Mouse (Mus musculus) hematopoietic stem cell, adult 5-6 weeks (primary cell): ENCODE results near the gene Ifnz. TPM values are rescaled to one million over a fixed set of nuclear protein-coding genes. Genes with fewer than 3 reads are reported as not detected.
"Not testable (repeated sequence)": the region's sequence is repeated elsewhere in the genome, so short reads cannot be mapped to it uniquely, and the experiment has no call there.

ENCODE experiments used
- ATAC-seq, 2 experiments: fragments of 125-278 bp in 1 of 2; replicated peaks in 1 of 2; 2 replicates each; pipeline ENCODE4 v1.8.0; 2016 to 2017; ENCODE audit warnings: inconsistent platforms in 2 of 2, mild to moderate bottlenecking in 2 of 2, moderate number of reproducible peaks in 2 of 2, low read depth in 1 of 2, moderate TSS enrichment in 1 of 2; ENCODE audit not compliant: low FRiP score in 2 of 2, poor library complexity in 2 of 2, severe bottlenecking in 2 of 2, insufficient read depth in 1 of 2, low TSS enrichment in 1 of 2
- total RNA-seq: library from RNA; stranded (forward); fragments of 172-1452, 232-1000 nt; gene quantifications from 2 replicates; pipeline ENCODE4 v1.2.3, GENCODE M21; 2017

The Ifnz gene
- total RNA-seq, 1 experiment from 2014 or later: 0.55 TPM

DNA sequence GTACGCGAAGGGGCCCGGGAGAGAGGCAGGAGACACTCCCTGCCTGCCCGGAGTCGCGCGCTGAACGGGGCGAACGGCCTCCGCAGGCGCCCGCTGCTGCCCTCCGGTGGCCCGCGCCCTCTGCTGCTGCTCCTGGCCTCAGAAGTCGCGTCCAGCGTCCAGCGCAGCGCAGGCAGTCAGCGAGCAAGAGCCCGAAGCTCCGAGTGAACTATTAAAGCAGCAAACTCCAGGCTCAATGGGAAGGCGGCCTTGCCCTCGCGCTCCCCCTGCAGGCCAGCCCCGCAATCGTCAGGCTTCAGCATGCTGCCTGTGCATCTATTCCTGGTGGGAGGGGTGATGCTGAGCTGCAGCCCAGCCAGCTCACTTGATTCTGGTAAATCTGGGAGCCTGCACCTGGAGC, 5.3 kb upstream of the Ifnz start, which contains the start of gene Gm13289:
Gm13289 (plus strand) TSS at position 301 of the 400 bp plus-strand sequence.
- ATAC-seq: not testable (repeated sequence)

DNA sequence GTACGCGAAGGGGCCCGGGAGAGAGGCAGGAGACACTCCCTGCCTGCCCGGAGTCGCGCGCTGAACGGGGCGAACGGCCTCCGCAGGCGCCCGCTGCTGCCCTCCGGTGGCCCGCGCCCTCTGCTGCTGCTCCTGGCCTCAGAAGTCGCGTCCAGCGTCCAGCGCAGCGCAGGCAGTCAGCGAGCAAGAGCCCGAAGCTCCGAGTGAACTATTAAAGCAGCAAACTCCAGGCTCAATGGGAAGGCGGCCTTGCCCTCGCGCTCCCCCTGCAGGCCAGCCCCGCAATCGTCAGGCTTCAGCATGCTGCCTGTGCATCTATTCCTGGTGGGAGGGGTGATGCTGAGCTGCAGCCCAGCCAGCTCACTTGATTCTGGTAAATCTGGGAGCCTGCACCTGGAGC, 2.4 kb upstream of the Ifnz start, which contains the start of gene Gm13272:
Gm13272 (plus strand) TSS at position 301 of the 400 bp plus-strand sequence.
- ATAC-seq: not testable (repeated sequence)

DNA sequence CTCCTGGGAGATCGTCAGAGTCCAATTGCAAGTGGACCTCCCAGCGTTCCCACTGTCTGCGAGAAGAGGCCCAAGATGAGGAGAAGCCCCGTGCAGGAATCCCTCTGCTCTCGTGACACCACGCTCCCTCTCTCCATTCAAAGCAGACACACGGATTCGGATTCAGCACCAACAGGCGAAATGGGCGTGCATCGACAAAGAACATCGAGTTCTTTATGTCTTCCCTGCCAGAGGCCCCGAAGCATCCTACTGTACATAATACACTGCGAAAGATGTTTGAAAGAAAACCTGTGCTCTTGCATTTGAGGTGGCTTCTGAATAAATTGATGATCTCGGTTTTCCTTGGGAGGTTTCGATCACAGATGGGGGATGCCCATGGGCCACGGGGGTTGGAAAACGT, 1.6 kb upstream of the Ifnz start:
- not testable (repeated sequence) for ATAC-seq

DNA sequence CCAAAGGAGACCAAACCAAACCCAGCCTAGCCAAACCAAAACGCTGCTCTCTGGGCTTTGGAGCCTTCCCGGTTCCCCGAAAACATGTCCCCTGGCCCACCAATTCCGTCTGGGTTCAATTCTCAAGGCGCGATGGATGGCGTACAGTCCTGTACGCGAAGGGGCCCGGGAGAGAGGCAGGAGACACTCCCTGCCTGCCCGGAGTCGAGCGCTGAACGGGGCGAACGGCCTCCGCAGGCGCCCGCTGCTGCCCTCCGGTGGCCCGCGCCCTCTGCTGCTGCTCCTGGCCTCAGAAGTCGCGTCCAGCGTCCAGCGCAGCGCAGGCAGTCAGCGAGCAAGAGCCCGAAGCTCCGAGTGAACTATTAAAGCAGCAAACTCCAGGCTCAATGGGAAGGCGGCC, 404 bp downstream of the Ifnz start:
- ATAC-seq: not testable (repeated sequence)

DNA sequence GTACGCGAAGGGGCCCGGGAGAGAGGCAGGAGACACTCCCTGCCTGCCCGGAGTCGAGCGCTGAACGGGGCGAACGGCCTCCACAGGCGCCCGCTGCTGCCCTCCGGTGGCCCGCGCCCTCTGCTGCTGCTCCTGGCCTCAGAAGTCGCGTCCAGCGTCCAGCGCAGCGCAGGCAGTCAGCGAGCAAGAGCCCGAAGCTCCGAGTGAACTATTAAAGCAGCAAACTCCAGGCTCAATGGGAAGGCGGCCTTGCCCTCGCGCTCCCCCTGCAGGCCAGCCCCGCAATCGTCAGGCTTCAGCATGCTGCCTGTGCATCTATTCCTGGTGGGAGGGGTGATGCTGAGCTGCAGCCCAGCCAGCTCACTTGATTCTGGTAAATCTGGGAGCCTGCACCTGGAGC, 3.5 kb downstream of the Ifnz start, which contains the start of gene Gm13276:
Gm13276 (plus strand) TSS at position 301 of the 400 bp plus-strand sequence.
- ATAC-seq: not testable (repeated sequence)

DNA sequence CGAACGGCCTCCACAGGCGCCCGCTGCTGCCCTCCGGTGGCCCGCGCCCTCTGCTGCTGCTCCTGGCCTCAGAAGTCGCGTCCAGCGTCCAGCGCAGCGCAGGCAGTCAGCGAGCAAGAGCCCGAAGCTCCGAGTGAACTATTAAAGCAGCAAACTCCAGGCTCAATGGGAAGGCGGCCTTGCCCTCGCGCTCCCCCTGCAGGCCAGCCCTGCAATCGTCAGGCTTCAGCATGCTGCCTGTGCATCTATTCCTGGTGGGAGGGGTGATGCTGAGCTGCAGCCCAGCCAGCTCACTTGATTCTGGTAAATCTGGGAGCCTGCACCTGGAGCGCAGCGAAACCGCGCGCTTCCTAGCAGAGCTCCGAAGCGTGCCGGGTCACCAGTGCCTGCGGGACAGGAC, 6.5 kb downstream of the Ifnz start, which contains the start of gene Gm13277:
Gm13277 (plus strand) TSS at position 231 of the 400 bp plus-strand sequence.
- not testable (repeated sequence) for ATAC-seq

DNA sequence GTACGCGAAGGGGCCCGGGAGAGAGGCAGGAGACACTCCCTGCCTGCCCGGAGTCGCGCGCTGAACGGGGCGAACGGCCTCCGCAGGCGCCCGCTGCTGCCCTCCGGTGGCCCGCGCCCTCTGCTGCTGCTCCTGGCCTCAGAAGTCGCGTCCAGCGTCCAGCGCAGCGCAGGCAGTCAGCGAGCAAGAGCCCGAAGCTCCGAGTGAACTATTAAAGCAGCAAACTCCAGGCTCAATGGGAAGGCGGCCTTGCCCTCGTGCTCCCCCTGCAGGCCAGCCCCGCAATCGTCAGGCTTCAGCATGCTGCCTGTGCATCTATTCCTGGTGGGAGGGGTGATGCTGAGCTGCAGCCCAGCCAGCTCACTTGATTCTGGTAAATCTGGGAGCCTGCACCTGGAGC, 9.3 kb downstream of the Ifnz start, which contains the start of gene Gm13278:
Gm13278 (plus strand) TSS at position 301 of the 400 bp plus-strand sequence.
- ATAC-seq: not testable (repeated sequence)

DNA sequence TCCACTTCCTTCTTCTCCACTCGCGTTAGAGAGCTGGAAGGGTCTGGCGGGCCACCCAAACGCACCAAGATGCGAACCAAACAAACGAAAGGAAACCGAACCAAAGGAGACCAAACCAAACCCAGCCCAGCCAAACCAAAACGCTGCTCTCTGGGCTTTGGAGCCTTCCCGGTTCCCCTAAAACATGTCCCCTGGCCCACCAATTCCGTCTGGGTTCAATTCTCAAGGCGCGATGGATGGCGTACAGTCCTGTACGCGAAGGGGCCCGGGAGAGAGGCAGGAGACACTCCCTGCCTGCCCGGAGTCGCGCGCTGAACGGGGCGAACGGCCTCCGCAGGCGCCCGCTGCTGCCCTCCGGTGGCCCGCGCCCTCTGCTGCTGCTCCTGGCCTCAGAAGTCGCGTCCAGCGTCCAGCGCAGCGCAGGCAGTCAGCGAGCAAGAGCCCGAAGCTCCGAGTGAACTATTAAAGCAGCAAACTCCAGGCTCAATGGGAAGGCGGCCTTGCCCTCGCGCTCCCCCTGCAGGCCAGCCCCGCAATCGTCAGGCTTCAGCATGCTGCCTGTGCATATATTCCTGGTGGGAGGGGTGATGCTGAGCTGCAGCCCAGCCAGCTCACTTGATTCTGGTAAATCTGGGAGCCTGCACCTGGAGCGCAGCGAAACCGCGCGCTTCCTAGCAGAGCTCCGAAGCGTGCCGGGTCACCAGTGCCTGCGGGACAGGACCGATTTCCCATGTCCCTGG, 12.2 kb downstream of the Ifnz start, which contains the start of gene Gm13275:
Gm13275 (plus strand) TSS at position 552 of the 740 bp plus-strand sequence.
- not testable (repeated sequence) for ATAC-seq

DNA sequence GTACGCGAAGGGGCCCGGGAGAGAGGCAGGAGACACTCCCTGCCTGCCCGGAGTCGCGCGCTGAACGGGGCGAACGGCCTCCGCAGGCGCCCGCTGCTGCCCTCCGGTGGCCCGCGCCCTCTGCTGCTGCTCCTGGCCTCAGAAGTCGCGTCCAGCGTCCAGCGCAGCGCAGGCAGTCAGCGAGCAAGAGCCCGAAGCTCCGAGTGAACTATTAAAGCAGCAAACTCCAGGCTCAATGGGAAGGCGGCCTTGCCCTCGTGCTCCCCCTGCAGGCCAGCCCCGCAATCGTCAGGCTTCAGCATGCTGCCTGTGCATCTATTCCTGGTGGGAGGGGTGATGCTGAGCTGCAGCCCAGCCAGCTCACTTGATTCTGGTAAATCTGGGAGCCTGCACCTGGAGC, 15.2 kb downstream of the Ifnz start, which contains the start of gene Gm13279:
Gm13279 (plus strand) TSS at position 301 of the 400 bp plus-strand sequence.
- ATAC-seq: not testable (repeated sequence)

DNA sequence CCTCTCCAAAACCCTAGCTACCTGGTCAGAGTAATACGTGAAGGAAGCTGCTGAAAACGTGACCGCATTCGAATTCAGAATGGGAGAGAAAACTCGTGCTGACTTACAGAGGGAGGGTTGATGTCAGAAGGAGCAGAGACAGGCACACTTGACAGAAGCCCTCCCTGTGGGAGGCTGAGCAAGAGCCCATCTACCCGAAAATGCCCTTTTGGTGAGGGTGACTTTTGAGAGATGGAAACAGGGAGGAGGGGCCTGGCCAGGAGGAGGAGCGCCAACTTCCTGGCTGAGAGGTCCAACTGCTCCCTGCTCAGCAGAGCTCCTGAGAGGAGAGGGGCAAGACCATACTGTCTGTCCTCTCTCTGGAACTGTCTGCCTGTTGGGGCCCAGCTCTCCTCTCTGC, 17.4 kb downstream of the Ifnz start, which contains the start of gene Gm13285:
Gm13285 (plus strand) TSS at position 301 of the 400 bp plus-strand sequence.
- not testable (repeated sequence) for ATAC-seq

DNA sequence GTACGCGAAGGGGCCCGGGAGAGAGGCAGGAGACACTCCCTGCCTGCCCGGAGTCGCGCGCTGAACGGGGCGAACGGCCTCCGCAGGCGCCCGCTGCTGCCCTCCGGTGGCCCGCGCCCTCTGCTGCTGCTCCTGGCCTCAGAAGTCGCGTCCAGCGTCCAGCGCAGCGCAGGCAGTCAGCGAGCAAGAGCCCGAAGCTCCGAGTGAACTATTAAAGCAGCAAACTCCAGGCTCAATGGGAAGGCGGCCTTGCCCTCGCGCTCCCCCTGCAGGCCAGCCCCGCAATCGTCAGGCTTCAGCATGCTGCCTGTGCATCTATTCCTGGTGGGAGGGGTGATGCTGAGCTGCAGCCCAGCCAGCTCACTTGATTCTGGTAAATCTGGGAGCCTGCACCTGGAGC, 21.0 kb downstream of the Ifnz start, which contains the start of gene Gm13287:
Gm13287 (plus strand) TSS at position 301 of the 400 bp plus-strand sequence.
- ATAC-seq: not testable (repeated sequence)

DNA sequence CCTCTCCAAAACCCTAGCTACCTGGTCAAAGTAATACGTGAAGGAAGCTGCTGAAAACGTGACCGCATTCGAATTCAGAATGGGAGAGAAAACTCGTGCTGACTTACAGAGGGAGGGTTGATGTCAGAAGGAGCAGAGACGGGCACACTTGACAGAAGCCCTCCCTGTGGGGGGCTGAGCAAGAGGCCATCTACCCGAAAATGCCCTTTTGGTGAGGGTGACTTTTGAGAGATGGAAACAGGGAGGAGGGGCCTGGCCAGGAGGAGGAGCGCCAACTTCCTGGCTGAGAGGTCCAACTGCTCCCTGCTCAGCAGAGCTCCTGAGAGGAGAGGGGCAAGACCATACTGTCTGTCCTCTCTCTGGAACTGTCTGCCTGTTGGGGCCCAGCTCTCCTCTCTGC, 23.3 kb downstream of the Ifnz start, which contains the start of gene Gm13288:
Gm13288 (plus strand) TSS at position 301 of the 400 bp plus-strand sequence.
- ATAC-seq: not testable (repeated sequence)

DNA sequence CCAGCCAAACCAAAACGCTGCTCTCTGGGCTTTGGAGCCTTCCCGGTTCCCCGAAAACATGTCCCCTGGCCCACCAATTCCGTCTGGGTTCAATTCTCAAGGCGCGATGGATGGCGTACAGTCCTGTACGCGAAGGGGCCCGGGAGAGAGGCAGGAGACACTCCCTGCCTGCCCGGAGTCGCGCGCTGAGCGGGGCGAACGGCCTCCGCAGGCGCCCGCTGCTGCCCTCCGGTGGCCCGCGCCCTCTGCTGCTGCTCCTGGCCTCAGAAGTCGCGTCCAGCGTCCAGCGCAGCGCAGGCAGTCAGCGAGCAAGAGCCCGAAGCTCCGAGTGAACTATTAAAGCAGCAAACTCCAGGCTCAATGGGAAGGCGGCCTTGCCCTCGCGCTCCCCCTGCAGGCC, 23.8 kb downstream of the Ifnz start:
- not testable (repeated sequence) for ATAC-seq

DNA sequence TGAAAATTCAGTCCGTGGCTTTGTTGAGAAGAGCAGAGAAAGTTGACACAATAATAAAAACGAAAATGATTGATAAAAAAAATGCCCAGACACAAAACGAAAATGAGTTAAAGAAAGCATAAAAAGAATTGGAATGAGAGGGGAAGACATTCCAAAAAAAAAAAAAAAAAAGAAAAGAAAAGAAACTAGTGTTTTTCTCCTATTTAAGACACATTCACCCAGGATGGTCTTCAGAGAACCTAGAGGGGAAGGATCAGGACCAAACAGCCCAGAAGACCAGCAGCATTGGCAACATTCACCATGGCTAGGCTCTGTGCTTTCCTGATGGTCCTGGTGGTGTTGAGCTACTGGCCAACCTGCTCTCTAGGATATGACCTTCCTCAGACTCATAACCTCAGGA, 34.0 kb downstream of the Ifnz start, which contains the start of gene Ifna7:
Ifna7 (plus strand) TSS at position 301 of the 400 bp plus-strand sequence.
- ATAC-seq: no peak

DNA sequence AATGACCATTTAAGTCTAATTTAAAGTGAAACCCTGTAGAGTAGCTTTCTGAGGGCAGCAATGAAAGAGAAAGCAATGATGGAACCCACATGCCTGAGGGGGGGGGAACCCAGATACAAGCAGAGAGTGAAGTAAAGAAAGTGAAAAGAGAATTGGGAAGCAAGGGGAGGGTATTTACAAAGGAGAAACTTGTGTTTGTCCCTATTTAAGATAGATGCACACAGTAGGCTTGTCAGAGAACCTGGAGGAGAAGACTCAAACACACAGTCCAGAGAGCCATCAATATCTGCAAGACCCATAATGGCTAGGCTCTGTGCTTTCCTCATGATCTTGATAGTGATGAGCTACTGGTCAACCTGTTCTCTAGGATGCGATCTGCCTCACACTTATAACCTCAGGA, 37.7 kb downstream of the Ifnz start, which contains the start of gene Ifna11:
Ifna11 (plus strand) TSS at position 301 of the 400 bp plus-strand sequence.
- no peak for ATAC-seq

DNA sequence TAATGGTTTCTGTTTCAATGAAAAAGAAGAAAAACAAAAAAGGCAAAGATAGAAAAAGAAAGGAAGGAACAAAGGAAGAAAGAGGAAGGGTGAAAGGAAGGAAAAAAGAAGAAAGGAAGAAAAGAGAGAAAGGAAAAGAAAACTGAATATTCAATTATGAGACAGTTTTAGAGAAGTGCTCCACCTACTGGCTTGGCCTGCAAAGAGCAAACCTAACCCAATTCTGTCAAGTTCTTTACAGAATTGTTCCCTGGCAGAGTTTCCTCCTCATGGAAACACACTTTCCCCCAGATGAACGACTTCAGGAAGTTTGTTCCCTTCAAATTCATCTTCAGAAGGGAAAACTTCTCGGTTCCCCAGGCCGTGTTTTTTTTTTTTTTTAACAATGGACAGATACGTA, 41.1 kb downstream of the Ifnz start:
- peak in 1 of 2 experiments; percentile 62; a peak in 1 of 4 replicates for ATAC-seq

DNA sequence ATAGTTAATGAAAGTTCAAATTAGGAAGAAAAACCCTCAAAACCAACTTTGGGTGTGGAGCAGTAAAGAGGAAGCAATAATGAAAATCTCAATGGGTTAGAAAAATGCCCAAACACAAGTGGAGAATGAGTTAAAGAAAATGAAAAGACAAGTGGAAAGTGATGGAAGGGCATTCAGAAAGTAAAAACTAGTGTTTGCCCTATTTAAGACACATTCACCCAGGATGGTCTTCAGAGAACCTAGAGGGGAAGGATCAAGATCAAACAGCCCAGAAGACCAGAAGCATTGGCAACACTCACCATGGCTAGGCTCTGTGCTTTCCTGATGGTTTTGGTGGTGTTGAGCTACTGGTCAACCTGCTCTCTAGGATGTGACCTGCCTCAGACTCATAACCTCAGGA, 45.2 kb downstream of the Ifnz start, which contains the start of gene Ifna6:
Ifna6 (plus strand) TSS at position 301 of the 400 bp plus-strand sequence.
- ATAC-seq: not testable (repeated sequence)

DNA sequence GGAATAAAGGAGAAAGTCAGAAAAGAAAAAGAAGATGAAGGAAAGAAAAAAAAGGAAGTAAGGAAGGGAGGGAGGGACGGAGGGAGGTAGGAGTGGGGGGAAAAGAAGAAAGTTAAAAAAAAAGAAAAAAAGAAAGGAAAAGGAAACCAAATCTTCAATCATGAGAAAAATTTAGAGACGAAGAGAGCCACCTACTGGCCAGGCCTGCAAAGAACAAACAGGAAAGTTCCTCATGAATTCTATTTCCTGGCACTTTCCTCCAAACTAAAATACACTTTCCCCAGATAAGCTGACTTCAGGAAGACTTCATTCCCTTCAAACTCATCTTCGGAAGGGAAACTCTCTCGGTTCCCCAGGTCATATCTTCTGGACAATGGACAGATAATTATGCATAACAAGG, 48.6 kb downstream of the Ifnz start:
- no peak for ATAC-seq
